Mouse (Mus musculus): ENCODE measurements around the gene Ndufc1.

DNA sequence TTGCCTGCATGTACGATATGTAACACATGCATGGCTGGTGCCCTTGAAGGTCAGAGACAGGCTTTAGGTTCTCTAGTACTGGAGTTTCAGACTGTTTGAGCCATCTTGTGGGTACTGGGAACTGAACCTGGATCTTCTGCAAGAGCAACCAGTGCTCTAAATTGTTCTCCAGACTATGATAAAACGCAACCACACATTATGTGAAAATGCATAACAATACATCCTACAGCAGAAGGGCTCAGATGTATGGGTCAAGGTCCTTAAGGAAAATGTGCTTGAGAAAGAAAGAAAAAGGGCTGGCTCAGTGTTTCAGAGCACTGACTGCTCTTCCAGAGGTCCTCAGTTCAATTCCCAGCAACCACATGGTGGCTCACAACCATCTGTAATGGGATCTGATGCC, 15.1 kb downstream of the Ndufc1 start:
- TF ChIP-seq GATA1 (IDR thresholded peaks at IDR 0.05; ENCODE audit: low read length) (no peak), TAL1 (IDR thresholded peaks at IDR 0.05; ENCODE audit: low read length) (no peak)
